Mouse (Mus musculus): ENCODE data around the gene Fance.

GRCm38 (mm10) chr17:28349901-28350465 lies 36.7 kb downstream of the Fance start:
- TF ChIP-seq CTCF (IDR thresholded peaks at IDR 0.05; ENCODE audit: low read depth): no peak
- TF ChIP-seq EP300 (IDR thresholded peaks at IDR 0.05; ENCODE audit: low read depth): no peak

Measured in liver, embryonic 14.5 days (tissue).